Mouse (Mus musculus) forebrain, embryonic 15.5 days (tissue): ENCODE measurements around the gene Tmem88b. TPM values are rescaled to one million over a fixed set of nuclear protein-coding genes. Genes with fewer than 3 reads are reported as not detected.
"Not testable (repeated sequence)": the region's sequence is repeated elsewhere in the genome, so short reads cannot be mapped to it uniquely, and the experiment has no call there.

ENCODE experiments used
- ATAC-seq: fragments of 200-750 bp; cut with Nextera tagmentation; replicated peaks from 2 replicates; pipeline ENCODE4 v1.8.0; 2017; ENCODE audit warnings: mild to moderate bottlenecking, moderate TSS enrichment, moderate library complexity
- H3K27ac ChIP-seq: fragments of 300-500 bp; sonication (generic); replicated peaks from 2 replicates; pipeline ENCODE4 v1.5.1; 2015; ENCODE audit warnings: mild to moderate bottlenecking, inconsistent platforms
- H3K27me3 ChIP-seq: fragments of 300-500 bp; sonication (generic); 2 replicates; pipeline ENCODE4 v1.6.1; 2015; ENCODE audit warnings: inconsistent platforms
- H3K36me3 ChIP-seq: fragments of 300-500 bp; sonication (generic); 2 replicates; pipeline ENCODE4 v1.6.1; 2015; ENCODE audit warnings: mild to moderate bottlenecking, inconsistent platforms
- H3K4me1 ChIP-seq: fragments of 300-500 bp; sonication (generic); 2 replicates; pipeline ENCODE4 v1.6.1; 2015; ENCODE audit warnings: inconsistent platforms
- H3K4me2 ChIP-seq: fragments of 300-500 bp; sonication (generic); replicated peaks from 2 replicates; pipeline ENCODE4 v1.6.1; 2015; ENCODE audit warnings: mild to moderate bottlenecking, inconsistent platforms
- H3K4me3 ChIP-seq: fragments of 300-500 bp; sonication (generic); 2 replicates; pipeline ENCODE4 v1.5.1; 2015; ENCODE audit warnings: mild to moderate bottlenecking, inconsistent platforms
- H3K9ac ChIP-seq: fragments of 300-500 bp; sonication (generic); replicated peaks from 2 replicates; pipeline ENCODE4 v1.6.1; 2015; ENCODE audit warnings: mild to moderate bottlenecking, inconsistent platforms
- H3K9me3 ChIP-seq: fragments of 300-500 bp; sonication (generic); 2 replicates; pipeline ENCODE4 v1.6.1; 2016; ENCODE audit warnings: inconsistent platforms
- WGBS: fragments of 180-500 bp; shearing (Covaris S2); methylation state at CpG from one replicate; pipeline ENCODE4 v1.1.7; 2015; ENCODE audit warnings: mixed read lengths; 5-methylcytosine and 5-hydroxymethylcytosine counted together
- polyA plus RNA-seq: library from polyadenylated mRNA; unstranded; fragments of >200 nt; fragmentation: Nextera tagmentation; extraction: Ambion mirVana; gene quantifications from 2 replicates; pipeline ENCODE4 v1.2.1, GENCODE M21; 2015

The Tmem88b gene
- polyA plus RNA-seq, 1 experiment from 2014 or later = 0.29 TPM

- Histone ChIP-seq H3K4me2 (no peak overlapping the region), H3K27ac (no peak overlapping the region), H3K4me1 (no peaks in the 10 kb centered on the region), H3K4me3 (no peak overlapping the region), H3K9ac (no peak overlapping the region), H3K9me3 (no peaks in the 10 kb centered on the region), H3K27me3 (no peaks in the 10 kb centered on the region), H3K36me3 (peaks cover 88% of the 10 kb centered on the region)
- no peak for ATAC-seq
- WGBS = 89% methylated on average over 17 of the region's 17 CpGs
These were observed 38.8 kb downstream of the Tmem88b start for GRCm38 (mm10) chr4:155746575-155747490.

GRCm38 (mm10) chr4:155746036-155746548, 39.6 kb downstream of the Tmem88b start:
- no peaks in the 10 kb centered on the region for H3K4me1 ChIP-seq
- peaks cover 89% of the 10 kb centered on the region for H3K36me3 ChIP-seq
- no peak overlapping the region for H3K4me2 ChIP-seq
- no peak overlapping the region for H3K27ac ChIP-seq
- H3K4me3 ChIP-seq = no peak overlapping the region
- no peak overlapping the region for H3K9ac ChIP-seq
- H3K27me3 ChIP-seq = no peaks in the 10 kb centered on the region
- WGBS = 87% methylated on average over 8 of the region's 8 CpGs
- H3K9me3 ChIP-seq = no peaks in the 10 kb centered on the region
- no peak for ATAC-seq

GRCm38 (mm10) chr4:155745136-155745535, 40.5 kb downstream of the Tmem88b start:
- Histone ChIP-seq H3K27ac (no peak overlapping the region), H3K9ac (no peak overlapping the region), H3K4me2 (no peak overlapping the region), H3K4me3 (no peak overlapping the region), H3K4me1 (peaks cover under 1% of the 10 kb centered on the region; the same call in 1 of the 2 replicates), H3K36me3 (peaks cover 89% of the 10 kb centered on the region), H3K9me3 (no peaks in the 10 kb centered on the region), H3K27me3 (no peaks in the 10 kb centered on the region)
- 94% methylated on average over 5 of the region's 5 CpGs for WGBS
- no peak for ATAC-seq

- peaks cover 6% of the 10 kb centered on the region; the same call in 1 of the 2 replicates for H3K4me1 ChIP-seq
- H3K9ac ChIP-seq = no peak overlapping the region
- H3K4me2 ChIP-seq = no peak overlapping the region
- peaks cover 88% of the 10 kb centered on the region for H3K36me3 ChIP-seq
- WGBS = 91% methylated on average over 8 of the region's 8 CpGs
- no peaks in the 10 kb centered on the region for H3K9me3 ChIP-seq
- no peaks in the 10 kb centered on the region for H3K27me3 ChIP-seq
- no peak overlapping the region for H3K27ac ChIP-seq
- no peak for ATAC-seq
- H3K4me3 ChIP-seq = no peak overlapping the region
These were observed 41.2 kb downstream of the Tmem88b start for GRCm38 (mm10) chr4:155744474-155744873.

- no peaks in the 10 kb centered on the region for H3K27me3 ChIP-seq
- no peak overlapping the region for H3K9ac ChIP-seq
- no peaks in the 10 kb centered on the region for H3K9me3 ChIP-seq
- peaks cover 6% of the 10 kb centered on the region for H3K4me1 ChIP-seq
- H3K4me3 ChIP-seq = no peak overlapping the region
- no peak overlapping the region for H3K27ac ChIP-seq
- WGBS = 94% methylated on average over 5 of the region's 5 CpGs
- H3K4me2 ChIP-seq = no peak overlapping the region
- H3K36me3 ChIP-seq = peaks cover 70% of the 10 kb centered on the region
- ATAC-seq = no peak
These were observed 43.0 kb downstream of the Tmem88b start for GRCm38 (mm10) chr4:155742684-155743083.

- WGBS = 87% methylated on average over 10 of the region's 10 CpGs
These were observed 45.0 kb downstream of the Tmem88b start for GRCm38 (mm10) chr4:155740681-155741080.

GRCm38 (mm10) chr4:155739741-155740636, 45.7 kb downstream of the Tmem88b start:
- H3K4me3 ChIP-seq = no peak overlapping the region
- H3K9ac ChIP-seq = no peak overlapping the region
- 75% methylated on average over 37 of the region's 37 CpGs for WGBS
- H3K4me1 ChIP-seq = peaks cover 22% of the 10 kb centered on the region
- no peak overlapping the region for H3K4me2 ChIP-seq
- peaks cover 53% of the 10 kb centered on the region for H3K36me3 ChIP-seq
- ATAC-seq = no peak
- no peaks in the 10 kb centered on the region for H3K27me3 ChIP-seq
- peak overlapping the region; percentile 24; the same call in 1 of the 2 replicates for H3K27ac ChIP-seq
- no peaks in the 10 kb centered on the region for H3K9me3 ChIP-seq

More at GRCm38 (mm10) chr4:155740681-155741080, 45.0 kb downstream of the Tmem88b start:
- H3K27me3 ChIP-seq, H3K9ac ChIP-seq, ATAC-seq, H3K4me3 ChIP-seq, H3K4me2 ChIP-seq, H3K9me3 ChIP-seq, H3K27ac ChIP-seq: not testable (repeated sequence)
- Histone ChIP-seq H3K36me3 (peaks cover 60% of the 10 kb centered on the region), H3K4me1 (peaks cover 18% of the 10 kb centered on the region)

- ATAC-seq = no peak
- Histone ChIP-seq H3K27me3 (no peaks in the 10 kb centered on the region), H3K27ac (no peak overlapping the region), H3K4me3 (no peak overlapping the region), H3K9me3 (no peaks in the 10 kb centered on the region), H3K9ac (no peak overlapping the region), H3K36me3 (peaks cover 46% of the 10 kb centered on the region), H3K4me2 (no peak overlapping the region), H3K4me1 (peaks cover 23% of the 10 kb centered on the region)
- WGBS = 83% methylated on average over 6 of the region's 6 CpGs
These were observed 46.5 kb downstream of the Tmem88b start for GRCm38 (mm10) chr4:155739152-155739551.

GRCm38 (mm10) chr4:155738262-155738661, 47.4 kb downstream of the Tmem88b start:
- Histone ChIP-seq H3K4me1 (peaks cover 32% of the 10 kb centered on the region), H3K9ac (no peak overlapping the region), H3K4me2 (no peak overlapping the region), H3K27me3 (no peaks in the 10 kb centered on the region), H3K27ac (no peak overlapping the region), H3K9me3 (no peaks in the 10 kb centered on the region), H3K4me3 (no peak overlapping the region), H3K36me3 (peaks cover 42% of the 10 kb centered on the region)
- no peak for ATAC-seq
- WGBS = 70% methylated on average over 8 of the region's 8 CpGs

GRCm38 (mm10) chr4:155736421-155736820, 49.3 kb downstream of the Tmem88b start:
- ATAC-seq = no peak
- Histone ChIP-seq H3K4me2 (peak overlapping the region; percentile 93), H3K9ac (no peak overlapping the region), H3K4me3 (peak overlapping the region; percentile 87), H3K27ac (no peak overlapping the region), H3K27me3 (no peaks in the 10 kb centered on the region), H3K4me1 (peaks cover 32% of the 10 kb centered on the region), H3K9me3 (no peaks in the 10 kb centered on the region), H3K36me3 (peaks cover 26% of the 10 kb centered on the region)
- 94% methylated on average over 5 of the region's 5 CpGs for WGBS

GRCm38 (mm10) chr4:155735788-155736187, 49.9 kb downstream of the Tmem88b start:
- Histone ChIP-seq H3K4me1 (peaks cover 32% of the 10 kb centered on the region), H3K27ac (peak overlapping the region; percentile 94), H3K4me3 (peak overlapping the region; percentile 87), H3K27me3 (no peaks in the 10 kb centered on the region), H3K4me2 (peak overlapping the region; percentile 93), H3K36me3 (peaks cover 20% of the 10 kb centered on the region), H3K9me3 (no peaks in the 10 kb centered on the region), H3K9ac (peak overlapping the region; percentile 96)
- ATAC-seq = 0 out of 2 replicates have a peak, but pooled peaks have one; percentile 2
- 62% methylated on average over 5 of the region's 5 CpGs for WGBS
